Mouse (Mus musculus) CH12.LX (cell line): ENCODE data around the gene Cd3d. TPM values are rescaled to one million over a fixed set of nuclear protein-coding genes. Genes with fewer than 3 reads are reported as not detected.

ENCODE experiments used
- DNase-seq: peaks from one replicate; pipeline ENCODE4 v3.0.0-alpha.2; 2013; ENCODE audit errors: extremely low read depth
- H3K27ac ChIP-seq: 2 replicates; pipeline ENCODE4 v1.5.1; 2012; ENCODE audit warnings: low read depth, mild to moderate bottlenecking, control low read depth, moderate library complexity; ENCODE audit not compliant: insufficient read depth
- H3K27me3 ChIP-seq: replicated peaks from 2 replicates; pipeline ENCODE3; 2012; ENCODE audit warnings: inconsistent platforms
- H3K36me3 ChIP-seq, 2 experiments: replicated peaks in 1 of 2; 2 replicates each; pipeline versions ENCODE3 to v1.6.1; 2012; ENCODE audit warnings: inconsistent platforms in 1 of 2, low read length in 1 of 2, mild to moderate bottlenecking in 1 of 2, mixed read lengths in 1 of 2, moderate library complexity in 1 of 2; ENCODE audit not compliant: control insufficient read depth in 1 of 2, insufficient read depth in 1 of 2
- H3K4me1 ChIP-seq, 2 experiments: 2 replicates each; pipeline ENCODE4 v1.6.1; 2012; ENCODE audit warnings: inconsistent platforms in 1 of 2, moderate library complexity in 1 of 2; ENCODE audit not compliant: insufficient read depth in 2 of 2, control insufficient read depth in 1 of 2
- H3K4me2 ChIP-seq: 2 replicates; pipeline ENCODE4 v1.6.1; 2012; ENCODE audit warnings: low read depth, mild to moderate bottlenecking, control low read depth; ENCODE audit not compliant: poor library complexity, insufficient read depth, severe bottlenecking
- H3K4me3 ChIP-seq, 3 experiments: fragments of 150-350 bp in 1 of 3; sonication (generic) in 1 of 3; replicated peaks in 1 of 3; 2 replicates each; pipeline versions ENCODE3 to v1.5.1; 2011 to 2012; ENCODE audit warnings: low read depth in 2 of 3, low read length in 2 of 3, mild to moderate bottlenecking in 2 of 3, moderate library complexity in 2 of 3, control low read depth in 1 of 3, improper control_type of control experiment in 1 of 3, inconsistent platforms in 1 of 3, mixed read lengths in 1 of 3; ENCODE audit not compliant: poor library complexity in 1 of 3
- H3K79me2 ChIP-seq: replicated peaks from 2 replicates; pipeline ENCODE4 v1.6.1; 2012; ENCODE audit warnings: mild to moderate bottlenecking, moderate library complexity; ENCODE audit not compliant: control insufficient read depth, poor library complexity, insufficient read depth, severe bottlenecking; ENCODE audit errors: extremely low read depth
- H3K9ac ChIP-seq: 2 replicates; pipeline ENCODE4 v1.6.1; 2012; ENCODE audit warnings: low read depth, mild to moderate bottlenecking, control low read depth, moderate library complexity; ENCODE audit not compliant: insufficient read depth
- H3K9me3 ChIP-seq: replicated peaks from 2 replicates; pipeline ENCODE3; 2012; ENCODE audit warnings: low read length, inconsistent platforms, mixed read lengths
- BHLHE40 ChIP-seq: IDR thresholded peaks from 2 replicates; pipeline ENCODE4 v1.6.1; 2011; ENCODE audit warnings: mild to moderate bottlenecking, low read depth, low read length, improper control_type of control experiment
- CTCF ChIP-seq, 2 experiments: IDR thresholded peaks in 1 of 2; conservative IDR thresholded peaks in 1 of 2; 2 replicates each; pipeline ENCODE4 v1.5.1; 2011 to 2012; ENCODE audit warnings: low read depth in 2 of 2, low read length in 2 of 2, improper control_type of control experiment in 1 of 2, inconsistent platforms in 1 of 2, mild to moderate bottlenecking in 1 of 2, moderate library complexity in 1 of 2
- ELF1 ChIP-seq: IDR thresholded peaks from 2 replicates; pipeline ENCODE4 v1.6.1; 2014; ENCODE audit warnings: low read depth, mild to moderate bottlenecking, inconsistent platforms, low read length, improper control_type of control experiment
- ETS1 ChIP-seq: conservative IDR thresholded peaks from 2 replicates; pipeline ENCODE4 v1.6.1; 2012; ENCODE audit warnings: low read depth, mild to moderate bottlenecking, inconsistent platforms, low read length, improper control_type of control experiment, moderate library complexity
- GABPA ChIP-seq: IDR thresholded peaks from 2 replicates; pipeline ENCODE4 v1.6.1; 2012; ENCODE audit warnings: low read depth, low read length, improper control_type of control experiment, inconsistent platforms; ENCODE audit not compliant: insufficient replicate concordance
- IRF4 ChIP-seq: IDR thresholded peaks from 2 replicates; pipeline ENCODE4 v1.6.1; 2014; ENCODE audit warnings: low read depth, mild to moderate bottlenecking, inconsistent platforms, low read length, improper control_type of control experiment
- JUN ChIP-seq: IDR thresholded peaks from 2 replicates; pipeline ENCODE4 v1.6.1; 2011; ENCODE audit warnings: low read depth, mild to moderate bottlenecking, low read length, improper control_type of control experiment, moderate library complexity; ENCODE audit not compliant: insufficient read depth
- JUND ChIP-seq: conservative IDR thresholded peaks from 2 replicates; pipeline ENCODE4 v1.6.1; 2011; ENCODE audit warnings: low read depth, low read length, improper control_type of control experiment
- KAT2A ChIP-seq: IDR thresholded peaks from 2 replicates; pipeline ENCODE4 v1.6.1; 2012; ENCODE audit warnings: low read length, improper control_type of control experiment, inconsistent platforms; ENCODE audit not compliant: insufficient replicate concordance
- MAX ChIP-seq: IDR thresholded peaks from 2 replicates; pipeline ENCODE4 v1.6.1; 2011; ENCODE audit warnings: low read length, improper control_type of control experiment
- MAZ ChIP-seq: IDR thresholded peaks from 2 replicates; pipeline ENCODE4 v1.6.1; 2012; ENCODE audit warnings: low read depth, mild to moderate bottlenecking, inconsistent platforms, low read length, improper control_type of control experiment, moderate library complexity
- MEF2A ChIP-seq: IDR thresholded peaks from 2 replicates; pipeline ENCODE4 v1.6.1; 2014; ENCODE audit warnings: low read depth, mild to moderate bottlenecking, inconsistent platforms, low read length, improper control_type of control experiment, borderline replicate concordance
- MXI1 ChIP-seq: IDR thresholded peaks from 2 replicates; pipeline ENCODE4 v1.6.1; 2011; ENCODE audit warnings: mild to moderate bottlenecking, low read depth, low read length, improper control_type of control experiment
- MYC ChIP-seq: IDR thresholded peaks from 2 replicates; pipeline ENCODE4 v1.6.1; 2011; ENCODE audit warnings: low read depth, mild to moderate bottlenecking, improper control_type of control experiment, low read length
- NELFE ChIP-seq: IDR thresholded peaks from 2 replicates; pipeline ENCODE4 v1.6.1; 2011; ENCODE audit warnings: low read depth, low read length, improper control_type of control experiment
- NRF1 ChIP-seq: IDR thresholded peaks from 2 replicates; pipeline ENCODE4 v1.6.1; 2014; ENCODE audit warnings: low read depth, mild to moderate bottlenecking, inconsistent platforms, low read length, improper control_type of control experiment, moderate library complexity
- PAX5 ChIP-seq: IDR thresholded peaks from 2 replicates; pipeline ENCODE4 v1.6.1; 2012; ENCODE audit warnings: low read length, inconsistent platforms, mixed read lengths
- POLR2A ChIP-seq: IDR thresholded peaks from 2 replicates; pipeline ENCODE4 v1.6.1; 2011; ENCODE audit warnings: low read depth, mild to moderate bottlenecking, improper control_type of control experiment, low read length
- POLR2AphosphoS2 ChIP-seq: IDR thresholded peaks from 2 replicates; pipeline ENCODE4 v1.6.1; 2011; ENCODE audit warnings: low read depth, low read length, improper control_type of control experiment
- RAD21 ChIP-seq: IDR thresholded peaks from 2 replicates; pipeline ENCODE4 v1.6.1; 2011; ENCODE audit warnings: low read depth, mild to moderate bottlenecking, low read length, improper control_type of control experiment, moderate library complexity
- RCOR1 ChIP-seq: conservative IDR thresholded peaks from 2 replicates; pipeline ENCODE4 v1.6.1; 2012; ENCODE audit warnings: low read depth, mild to moderate bottlenecking, inconsistent platforms, low read length, improper control_type of control experiment
- SIN3A ChIP-seq: IDR thresholded peaks from 2 replicates; pipeline ENCODE4 v1.6.1; 2012; ENCODE audit warnings: low read length, improper control_type of control experiment, inconsistent platforms
- SMC3 ChIP-seq: IDR thresholded peaks from 2 replicates; pipeline ENCODE4 v1.6.1; 2011; ENCODE audit warnings: low read depth, low read length, improper control_type of control experiment
- TBP ChIP-seq: conservative IDR thresholded peaks from 2 replicates; pipeline ENCODE4 v1.6.1; 2011; ENCODE audit warnings: low read depth, low read length, improper control_type of control experiment
- TCF12 ChIP-seq: IDR thresholded peaks from 2 replicates; pipeline ENCODE4 v1.6.1; 2014; ENCODE audit warnings: low read depth, mild to moderate bottlenecking, inconsistent platforms, low read length, improper control_type of control experiment
- UBTF ChIP-seq: IDR thresholded peaks from 2 replicates; pipeline ENCODE4 v1.6.1; 2012; ENCODE audit warnings: low read depth, mild to moderate bottlenecking, inconsistent platforms, low read length, improper control_type of control experiment, moderate library complexity
- USF1 ChIP-seq: IDR thresholded peaks from 2 replicates; pipeline ENCODE4 v1.6.1; 2014; ENCODE audit warnings: low read depth, mild to moderate bottlenecking, inconsistent platforms, low read length, improper control_type of control experiment
- ZC3H11A ChIP-seq: IDR thresholded peaks from 2 replicates; pipeline ENCODE4 v1.6.1; 2012; ENCODE audit warnings: low read depth, mild to moderate bottlenecking, inconsistent platforms, low read length, improper control_type of control experiment
- ZMIZ1 ChIP-seq: IDR thresholded peaks from 2 replicates; pipeline ENCODE4 v1.6.1; 2012; ENCODE audit warnings: low read depth, mild to moderate bottlenecking, inconsistent platforms, low read length, improper control_type of control experiment
- ZNF384 ChIP-seq: IDR thresholded peaks from 2 replicates; pipeline ENCODE4 v1.6.1; 2012; ENCODE audit warnings: low read depth, low read length, improper control_type of control experiment, inconsistent platforms
- dilution Hi-C: fragments of 300-500 bp; cut with MboI; formaldehyde crosslinking; loops from 2 replicates; pipeline ENCODE4 v1.14.3; 2020; ENCODE audit warnings: low sequenced_read_pairs; ENCODE audit not compliant: extremely low pct_unique_long_range_greater_than_20kb, extremely low pct_ligation_motif_present
- in situ Hi-C: fragments of 300-500 bp; cut with MboI; formaldehyde crosslinking; loops from 3 replicates; pipeline ENCODE4 v1.14.3; 2019; ENCODE audit warnings: low sequenced_read_pairs, low pct_ligation_motif_present, low pct_unique_long_range_greater_than_20kb, mixed read lengths
- polyA plus RNA-seq: library from polyadenylated mRNA; unstranded; fragments of >175 nt; gene quantifications from 2 replicates; pipeline ENCODE4 v1.2.1, GENCODE M21; 2012; ENCODE audit warnings: low read depth; ENCODE audit not compliant: insufficient read length
- total RNA-seq, 2 experiments: library from RNA; depleted of rRNA; stranded (reverse); fragments of 300-350 nt in 1 of 2; fragments of >200 nt in 1 of 2; gene quantifications; 2 replicates each; pipeline ENCODE4 v1.2.3; 2012 to 2014

Gene Cd3d
- total and polyA plus RNA-seq, 3 experiments, result 0.27 to 5.5 (median 2.6) TPM

DNA sequence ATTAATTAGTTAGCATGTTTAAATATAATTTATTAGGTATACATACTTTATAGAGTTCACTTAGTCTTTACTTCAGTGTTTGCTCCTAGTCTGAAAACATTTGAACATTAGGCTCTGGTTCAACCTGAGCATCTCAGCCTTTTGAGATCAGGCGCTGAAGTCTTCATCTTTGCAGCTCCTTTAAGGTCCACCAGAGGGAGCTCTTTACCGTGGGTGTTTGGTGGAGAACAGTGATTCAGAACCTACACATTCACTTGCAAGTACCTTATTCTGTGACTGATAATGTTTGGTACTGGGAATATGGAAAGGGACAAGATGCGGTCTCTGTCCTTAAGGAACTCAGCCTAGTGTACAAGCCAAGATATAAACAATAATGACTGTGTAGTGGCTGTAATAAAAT lies 41.2 kb downstream of the Cd3d start:
- no peak for TF ChIP-seq ELF1
- TF ChIP-seq PAX5, result no peak
- TF ChIP-seq MYC, result no peak
- TF ChIP-seq IRF4, result peak; percentile 57; the same call in 1 of the 2 replicates
- TF ChIP-seq SIN3A, result no peak
- TF ChIP-seq SMC3, result peak; percentile 99
- peak; percentile 82 to 99 for TF ChIP-seq CTCF (conservative IDR thresholded peaks at IDR 0.05 in 1 of 2, IDR thresholded peaks at IDR 0.05 in 1 of 2; ENCODE audit: low read depth in 2 of 2, low read length in 2 of 2)
- no peak for TF ChIP-seq JUND
- TF ChIP-seq MEF2A, result no peak
- TF ChIP-seq MAZ, result no peak
- peak; percentile 97 for TF ChIP-seq ZC3H11A
- peak; percentile 11; the same call in 1 of the 2 replicates for TF ChIP-seq NELFE
- TF ChIP-seq JUN, result no peak
- no peak for TF ChIP-seq MAX
- TF ChIP-seq MXI1, result no peak
- no peak for TF ChIP-seq POLR2AphosphoS2
- peak; percentile 100 for TF ChIP-seq RAD21
- no peak for TF ChIP-seq NRF1
- no peak for TF ChIP-seq USF1
- TF ChIP-seq UBTF, result no peak
- no peak for TF ChIP-seq TBP
- TF ChIP-seq KAT2A, result no peak
- in situ Hi-C loops, result loop anchor here (25.0 kb wide), 1 partner anchor 365 kb away; the partner anchor contains the start of gene Fxyd2
- Histone ChIP-seq H3K27me3 (peaks cover 2% of the 10 kb centered on the region), H3K9me3 (no peaks in the 10 kb centered on the region), H3K79me2 (no peaks in the 10 kb centered on the region), H3K9ac (no peak overlapping the region), H3K4me2 (no peak overlapping the region), H3K36me3 (no peaks in the 10 kb centered on the region), H3K4me1 (peaks cover 13 to 20% of the 10 kb centered on the region in 2 experiments), H3K4me3 (no peak overlapping the region), H3K27ac (no peak overlapping the region)
- peak; percentile 82 for DNase-seq
- dilution Hi-C loops, result no loop called here

DNA sequence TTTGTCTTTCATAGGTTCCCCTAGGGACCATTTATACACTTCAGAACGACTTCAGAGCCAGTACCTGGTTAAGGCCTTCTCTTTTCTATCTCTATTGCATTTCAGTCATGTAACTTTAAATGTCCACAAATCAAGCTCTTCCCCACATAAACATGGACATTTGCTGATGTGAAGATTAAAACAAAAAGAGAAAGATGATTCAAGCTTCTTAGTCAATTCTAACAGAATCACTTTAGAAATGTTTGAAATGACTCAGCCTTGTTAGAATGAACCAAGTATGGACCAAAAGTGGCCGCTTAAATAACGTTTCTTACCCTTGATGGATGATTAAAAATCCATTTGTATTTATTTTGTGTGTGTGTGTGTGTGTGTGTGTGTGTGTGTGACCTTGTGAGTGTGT lies 42.1 kb downstream of the Cd3d start:
- no peaks in the 10 kb centered on the region for H3K36me3 ChIP-seq
- dilution Hi-C loops (no loop called here), in situ Hi-C loops (loop anchor here (25.0 kb wide), 1 partner anchor 364 kb away; the partner anchor contains the start of gene Fxyd2)
- H3K4me3 ChIP-seq, result no peak overlapping the region
- peaks cover 2% of the 10 kb centered on the region for H3K27me3 ChIP-seq
- H3K9me3 ChIP-seq, result no peaks in the 10 kb centered on the region
- DNase-seq, result no peak
- H3K79me2 ChIP-seq, result no peaks in the 10 kb centered on the region
- H3K4me1 ChIP-seq, result peaks cover 22 to 28% of the 10 kb centered on the region in 2 experiments
- H3K27ac ChIP-seq, result no peak overlapping the region
- H3K9ac ChIP-seq, result no peak overlapping the region
- no peak overlapping the region for H3K4me2 ChIP-seq
- no peak for TF ChIP-seq TBP
- TF ChIP-seq RCOR1, result peak; percentile 53; the same call in 1 of the 2 replicates
- TF ChIP-seq IRF4, result peak; percentile 75; the same call in 1 of the 2 replicates
- peak; percentile 65; the same call in 1 of the 2 replicates for TF ChIP-seq MEF2A
- TF ChIP-seq POLR2AphosphoS2, result no peak
- no peak for TF ChIP-seq ELF1
- no peak for TF ChIP-seq BHLHE40
- no peak for TF ChIP-seq MYC
- TF ChIP-seq JUN, result peak; percentile 77
- TF ChIP-seq ZNF384, result no peak
- 0 out of 2 replicates have a peak, but pooled peaks have one; percentile 17 for TF ChIP-seq TCF12
- no peak for TF ChIP-seq ZMIZ1
- TF ChIP-seq NELFE, result no peak
- no peak for TF ChIP-seq POLR2A
- no peak; the same call in 1 of the 2 replicates for TF ChIP-seq ETS1
- TF ChIP-seq NRF1, result no peak
- TF ChIP-seq GABPA, result no peak
- TF ChIP-seq KAT2A, result 0 out of 2 replicates have a peak, but pooled peaks have one; percentile 21
- 0 out of 2 replicates have a peak, but pooled peaks have one; percentile 20 for TF ChIP-seq MAX
- TF ChIP-seq ZC3H11A, result no peak
- TF ChIP-seq UBTF, result no peak
- peak; percentile 80 for TF ChIP-seq JUND
